Mouse (Mus musculus): ENCODE measurements around the gene Uggt1. TPM values are rescaled to one million over a fixed set of nuclear protein-coding genes. Genes with fewer than 3 reads are reported as not detected.
A peak's percentile ranks its signal among the peaks of the same experiment; 100 is the strongest.

The Uggt1 gene
- total RNA-seq, 2 experiments from 2014 or later, result 38.4 to 51.8 TPM

DNA sequence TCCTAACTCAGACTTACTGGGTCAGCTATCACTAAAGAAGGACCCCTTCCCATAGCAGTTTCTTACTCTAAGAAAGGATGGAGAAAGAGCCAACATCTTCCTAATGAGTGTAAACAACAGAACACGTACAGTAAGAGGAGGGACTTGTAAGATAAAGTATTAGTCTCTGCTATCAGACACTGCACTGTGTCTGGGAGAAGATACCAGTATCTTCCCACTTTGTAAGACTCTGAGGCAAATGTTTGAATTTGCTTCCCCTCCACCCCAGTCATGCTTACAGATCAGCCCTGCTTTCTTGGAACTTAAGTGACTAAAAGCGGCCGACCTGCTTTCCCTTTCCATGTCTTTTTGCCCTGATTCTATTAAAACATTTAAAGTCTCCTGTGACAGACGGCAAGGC lies 30.2 kb downstream of the Uggt1 start:
- intact Hi-C loops (cut with DNase I), result no loop called here
- no peak for DNase-seq (ENCODE audit: low spot score in 2 of 2)

DNA sequence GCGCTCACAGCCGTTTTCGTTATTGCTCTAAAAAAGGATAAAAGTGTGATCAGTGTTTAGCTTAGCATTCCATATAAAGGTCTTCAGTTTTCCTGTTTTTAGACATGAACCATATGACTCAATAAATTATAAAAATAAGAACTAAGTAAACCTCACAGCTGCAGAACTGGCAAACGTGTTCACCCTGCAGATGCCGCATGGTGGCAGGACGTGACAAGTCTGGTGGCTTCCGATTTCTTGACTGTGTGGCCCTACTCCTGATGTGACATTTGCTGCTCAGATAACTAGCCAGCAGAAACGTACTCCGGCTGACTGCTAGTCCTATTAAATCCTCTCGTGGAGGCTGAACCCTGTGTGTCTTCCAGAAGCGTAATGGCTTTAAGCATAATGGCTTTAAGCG lies 42.8 kb downstream of the Uggt1 start:
- no peak for DNase-seq (ENCODE audit: low spot score in 2 of 2)
- intact Hi-C loops (cut with DNase I), result no loop called here

DNA sequence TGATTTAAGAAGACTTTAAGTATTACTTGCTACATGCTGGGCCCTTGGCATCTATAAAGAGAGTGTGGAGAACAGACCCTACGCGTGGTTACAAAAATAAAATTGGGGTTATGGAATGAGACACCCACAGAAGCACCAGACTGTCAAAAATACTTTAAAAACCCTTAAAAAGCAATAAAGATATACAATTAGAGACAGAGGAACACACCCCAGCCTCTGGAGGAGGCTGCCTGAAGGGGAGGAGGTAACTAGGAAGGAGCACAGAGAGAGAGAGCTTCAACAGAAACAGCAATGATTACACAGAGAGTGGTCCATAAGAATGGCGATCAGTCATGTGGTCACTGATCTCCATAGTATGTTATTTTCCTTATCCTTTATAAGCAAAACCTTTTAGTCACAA lies 50.0 kb downstream of the Uggt1 start:
- intact Hi-C loops (cut with DNase I), result no loop called here
- DNase-seq (ENCODE audit: low spot score in 2 of 2), result no peak

DNA sequence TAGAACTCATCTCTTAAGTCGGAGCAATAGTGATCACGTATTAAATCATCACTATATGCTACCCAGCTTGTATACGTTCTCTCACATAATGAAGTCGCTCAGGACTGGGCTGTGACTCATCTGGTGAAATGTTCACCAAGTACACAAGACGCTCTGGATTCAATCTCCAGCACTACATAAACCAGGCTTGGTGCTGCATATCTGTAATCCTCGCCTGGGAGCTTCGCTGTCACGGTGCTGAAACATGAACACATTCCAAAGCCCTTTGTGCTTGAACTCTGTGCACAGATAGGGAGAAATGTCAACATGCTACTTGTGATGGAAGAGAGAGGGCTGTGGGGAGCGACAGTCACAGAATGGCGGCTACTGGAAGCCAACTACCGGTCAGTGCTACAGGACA lies 52.6 kb downstream of the Uggt1 start:
- no peak for DNase-seq (ENCODE audit: low spot score in 2 of 2)
- intact Hi-C loops (cut with DNase I), result no loop called here

DNA sequence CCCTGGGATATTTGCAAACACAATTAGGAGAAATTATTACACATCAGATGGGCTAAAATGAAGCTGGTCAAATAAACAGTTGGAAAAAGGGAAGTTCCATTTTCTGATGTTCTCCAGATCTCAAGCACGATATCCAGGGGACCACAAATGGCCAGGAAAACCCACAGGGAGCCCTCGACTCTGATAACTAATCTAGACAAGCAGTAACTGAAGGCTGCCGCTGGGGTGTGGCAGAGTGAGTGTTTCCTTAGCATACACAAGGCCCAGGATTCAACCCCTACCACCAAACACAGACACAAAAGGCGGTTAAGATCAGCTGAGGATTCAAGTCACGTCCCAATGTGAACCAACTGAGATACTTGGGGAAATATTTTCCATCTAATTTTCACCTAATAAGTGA lies 64.5 kb downstream of the Uggt1 start:
- intact Hi-C loops (cut with DNase I), result no loop called here

DNA sequence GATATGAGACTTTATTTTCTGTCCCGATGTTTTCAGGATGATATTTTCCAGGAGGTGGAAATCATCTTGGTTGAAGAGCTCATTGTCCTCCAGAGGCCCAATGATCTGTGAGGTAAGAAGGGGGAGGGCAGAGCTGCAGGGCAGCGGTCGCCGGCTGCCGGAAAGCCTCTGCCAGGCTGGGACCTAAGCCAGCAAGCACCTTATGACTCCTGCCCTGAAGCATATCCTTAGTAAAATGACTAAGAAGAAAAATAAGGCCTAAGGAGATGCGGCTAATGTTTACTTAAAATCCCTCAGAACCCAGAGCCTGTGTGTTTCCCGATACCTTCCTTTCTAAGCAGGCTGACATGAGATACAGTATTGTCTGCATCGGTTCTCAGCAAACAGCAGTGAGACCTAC lies 71.1 kb downstream of the Uggt1 start:
- DNase-seq (ENCODE audit: low spot score in 2 of 2), result no peak
- intact Hi-C loops (cut with DNase I), result no loop called here

More for the DNA sequence above, 64.5 kb downstream of the Uggt1 start:
- no peak for DNase-seq (ENCODE audit: low spot score in 2 of 2)

DNA sequence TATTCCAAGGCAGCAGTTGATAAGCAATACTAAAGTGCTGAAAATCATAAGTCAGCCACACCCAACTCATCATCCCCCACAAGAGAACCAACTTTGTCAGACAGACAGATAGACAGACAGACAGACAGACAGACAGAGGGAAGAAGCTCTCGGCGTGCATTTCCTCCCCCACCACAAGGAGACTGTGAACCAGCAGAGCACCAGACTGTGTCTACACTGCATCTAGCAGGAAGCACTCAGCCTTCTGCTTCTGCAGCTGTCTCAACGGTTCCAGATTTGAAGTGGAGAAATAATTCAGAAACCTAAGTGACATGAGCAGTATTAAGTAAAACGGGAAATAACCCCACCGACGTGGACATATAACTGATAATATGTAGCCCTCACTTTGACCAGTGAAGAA lies 71.6 kb downstream of the Uggt1 start:
- intact Hi-C loops (cut with DNase I), result no loop called here
- no peak for DNase-seq (ENCODE audit: low spot score in 2 of 2)

DNA sequence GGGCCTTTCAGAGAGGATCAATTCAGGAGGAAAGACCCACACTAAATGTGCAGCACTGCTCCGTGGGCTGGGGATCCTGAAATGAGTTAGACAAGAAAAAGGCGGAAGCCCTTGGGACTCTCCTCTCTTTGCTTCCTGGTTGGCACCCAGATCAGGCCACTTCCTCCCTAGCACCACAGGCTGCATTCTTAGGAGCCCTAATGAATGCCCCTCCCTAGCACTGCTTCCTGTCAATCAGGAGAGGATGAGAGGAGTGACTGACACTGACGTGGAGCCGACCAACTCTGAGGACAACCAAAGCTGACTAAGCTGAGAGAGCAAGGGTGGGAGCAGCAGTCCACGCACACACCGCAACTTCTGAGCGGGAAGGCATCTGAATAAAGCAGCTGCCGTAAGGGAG lies 81.8 kb downstream of the Uggt1 start:
- no peak for DNase-seq (ENCODE audit: low spot score in 2 of 2)
- intact Hi-C loops (cut with DNase I), result loop anchor here (10.0 kb wide), 1 partner anchor 92 kb away; no protein-coding TSS in a partner anchor

DNA sequence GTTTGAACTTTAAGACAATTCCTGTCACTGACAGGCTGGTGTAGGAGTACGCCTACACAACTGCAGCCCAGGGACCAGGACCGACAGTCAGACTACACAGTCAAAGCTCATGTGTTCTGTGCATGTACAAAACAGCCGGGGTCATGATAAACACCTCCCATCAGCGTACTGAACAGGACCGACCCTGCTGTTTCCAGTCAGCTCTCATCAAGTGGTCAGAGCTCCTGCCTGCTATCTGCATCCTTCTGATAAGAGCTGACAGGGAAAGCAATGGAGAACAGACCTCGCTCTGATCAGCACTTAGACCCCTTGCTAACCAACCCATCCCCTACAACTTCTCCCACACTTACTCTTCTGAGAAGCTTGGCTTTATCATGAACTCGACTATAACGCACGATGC lies 83.3 kb downstream of the Uggt1 start:
- DNase-seq (ENCODE audit: low spot score in 2 of 2), result no peak
- intact Hi-C loops (cut with DNase I), result loop anchor here (10.0 kb wide), 1 partner anchor 94 kb away; no protein-coding TSS in a partner anchor

DNA sequence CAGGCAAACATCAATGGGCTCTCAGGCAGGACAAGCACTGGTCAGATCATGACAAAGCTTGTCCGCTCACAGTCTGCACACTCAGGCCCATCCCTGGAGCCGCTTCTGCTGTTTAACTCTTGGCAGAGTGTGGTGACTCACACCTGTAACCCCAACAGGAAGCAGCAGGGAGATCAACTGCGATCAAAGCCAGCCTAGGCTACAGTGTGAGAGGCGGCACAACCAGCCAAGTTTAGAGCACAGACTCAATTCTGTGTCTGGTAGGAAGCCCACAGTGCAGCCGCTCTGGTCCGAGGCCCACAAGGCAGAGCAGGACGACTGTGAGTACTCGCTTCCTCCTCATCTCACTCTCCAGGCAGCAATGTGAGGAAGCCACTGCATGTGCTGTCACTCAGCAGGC lies 84.3 kb downstream of the Uggt1 start:
- intact Hi-C loops (cut with DNase I), result loop anchor here (10.0 kb wide), 1 partner anchor 95 kb away; no protein-coding TSS in a partner anchor
- DNase-seq (ENCODE audit: low spot score in 2 of 2), result no peak

DNA sequence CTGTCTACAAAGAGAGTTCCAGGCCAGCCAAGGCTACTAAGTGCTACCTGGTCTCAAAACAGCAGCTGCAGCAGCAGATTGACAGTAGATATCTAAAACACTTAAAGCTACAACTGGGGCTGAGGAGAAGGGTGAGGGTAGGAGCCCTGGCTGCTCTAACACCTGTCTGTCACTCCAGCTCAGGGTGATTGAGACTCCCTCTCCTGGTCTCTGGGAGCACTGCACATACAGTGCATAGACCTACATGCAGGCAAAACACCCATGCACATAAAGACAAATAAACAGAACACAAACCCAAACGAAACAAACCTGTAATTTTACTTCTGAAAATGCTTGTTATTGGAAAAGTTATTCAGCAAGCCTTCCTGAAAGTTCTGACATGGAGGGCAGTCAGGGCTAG lies 95.1 kb downstream of the Uggt1 start:
- DNase-seq (ENCODE audit: low spot score in 2 of 2), result no peak
- intact Hi-C loops (cut with DNase I), result no loop called here

DNA sequence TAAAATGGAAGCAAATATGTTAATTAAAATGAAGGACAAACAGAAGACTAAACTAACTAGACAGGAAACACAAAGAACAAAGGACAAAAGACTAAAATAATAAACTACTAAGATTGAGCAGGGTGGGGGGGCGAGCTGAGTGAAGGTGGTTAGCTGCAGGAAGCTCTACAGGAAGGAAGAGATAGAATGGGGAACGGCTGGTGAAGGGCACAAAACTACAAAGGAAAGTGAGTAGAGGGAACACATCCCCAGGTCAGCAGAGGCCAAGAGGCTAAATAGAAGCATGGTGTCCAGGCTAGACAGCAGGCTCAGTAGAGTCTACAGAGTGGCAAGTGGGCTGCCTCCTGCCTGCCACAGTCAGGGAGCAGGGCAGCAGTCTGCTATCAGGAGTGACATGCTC lies 95.7 kb downstream of the Uggt1 start:
- DNase-seq (ENCODE audit: low spot score in 2 of 2), result no peak
- intact Hi-C loops (cut with DNase I), result no loop called here

DNA sequence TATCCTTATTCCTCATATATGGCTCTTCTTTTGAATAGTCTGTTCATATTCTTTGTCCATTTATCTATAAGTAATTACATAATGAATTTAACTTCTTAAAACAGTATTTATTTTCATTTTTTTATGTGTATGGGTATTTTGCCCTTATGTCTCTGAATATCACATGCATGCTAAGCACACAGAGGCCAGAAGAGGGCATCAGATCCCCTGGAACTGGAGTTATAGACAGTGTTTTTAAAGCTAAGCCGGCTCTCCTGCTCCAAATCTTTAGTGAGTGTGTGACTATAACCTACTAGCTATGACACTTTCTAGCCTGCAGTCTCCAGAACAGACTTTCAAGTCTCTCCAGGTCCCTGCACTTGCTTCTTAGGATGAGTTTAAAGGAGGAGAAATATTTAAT lies 99.5 kb downstream of the Uggt1 start:
- intact Hi-C loops (cut with DNase I), result no loop called here

DNA sequence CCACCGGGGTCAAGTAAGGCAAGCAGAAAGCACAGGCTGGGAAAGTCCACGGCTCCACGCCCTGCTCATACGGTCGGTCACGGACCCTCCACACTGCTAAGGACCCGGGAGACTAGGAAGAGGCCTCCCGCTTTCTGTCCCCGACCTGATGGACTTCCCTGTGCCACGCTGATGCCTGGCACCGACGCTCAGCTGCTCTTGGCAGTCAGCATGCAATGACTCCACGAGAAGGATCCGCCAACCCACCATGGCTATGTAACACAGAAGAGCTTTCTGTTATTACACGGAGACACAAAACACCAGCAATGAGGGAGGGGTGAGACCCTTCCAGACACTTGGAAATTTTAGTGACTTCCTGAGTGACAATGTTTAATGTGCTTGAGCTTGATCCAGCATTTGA lies 104.2 kb downstream of the Uggt1 start:
- intact Hi-C loops (cut with DNase I), result no loop called here
- DNase-seq (ENCODE audit: low spot score in 2 of 2), result no peak

More for the DNA sequence above, 99.5 kb downstream of the Uggt1 start:
- DNase-seq (ENCODE audit: low spot score in 2 of 2), result peak; percentile 29 to 37

DNA sequence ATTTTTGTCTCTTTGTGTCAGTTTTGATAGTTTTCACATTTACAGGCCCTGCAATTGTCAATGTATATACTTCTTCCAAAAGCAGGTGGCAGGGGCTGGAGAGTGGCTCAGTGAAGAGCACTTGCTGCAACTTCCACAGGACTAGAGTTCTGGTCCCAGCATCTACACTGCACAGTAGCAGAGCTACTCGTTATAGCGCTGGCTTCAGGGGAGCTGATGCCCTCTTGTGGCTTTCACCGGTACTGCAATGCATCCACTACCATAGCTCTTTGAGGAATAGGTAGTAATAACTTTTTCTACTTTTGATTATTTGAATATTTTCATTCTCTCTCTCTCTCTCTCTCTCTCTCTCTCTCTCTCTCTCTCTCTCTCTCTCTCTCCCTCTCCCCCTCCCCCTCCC lies 109.9 kb downstream of the Uggt1 start:
- intact Hi-C loops (cut with DNase I), result loop anchor here (1.0 kb wide), 1 partner anchor 63 kb away; no protein-coding TSS in a partner anchor
- peak; percentile 58 to 66 for DNase-seq (ENCODE audit: low spot score in 2 of 2)

DNA sequence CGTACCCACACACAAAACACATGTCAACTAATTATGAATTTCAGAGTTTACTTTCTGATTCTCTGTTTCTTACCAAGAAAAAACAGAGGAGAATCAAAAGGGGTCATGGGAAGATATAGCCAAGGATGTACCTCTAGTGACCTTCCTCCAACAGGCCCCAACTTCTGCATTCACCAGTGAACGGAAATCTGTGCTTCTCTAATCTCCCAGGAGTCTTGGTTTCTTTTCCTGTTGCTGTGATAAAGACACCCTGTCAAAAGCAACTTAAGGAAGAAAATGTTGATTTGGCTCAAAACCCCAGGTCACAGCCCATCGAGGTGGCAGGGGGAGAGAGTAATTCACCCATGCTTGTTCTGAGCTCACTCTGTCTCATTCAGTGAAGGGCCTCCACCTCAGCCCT lies 110.9 kb downstream of the Uggt1 start:
- intact Hi-C loops (cut with DNase I), result loop anchor here (1.0 kb wide), 1 partner anchor 62 kb away; no protein-coding TSS in a partner anchor
- DNase-seq (ENCODE audit: low spot score in 2 of 2), result no peak

DNA sequence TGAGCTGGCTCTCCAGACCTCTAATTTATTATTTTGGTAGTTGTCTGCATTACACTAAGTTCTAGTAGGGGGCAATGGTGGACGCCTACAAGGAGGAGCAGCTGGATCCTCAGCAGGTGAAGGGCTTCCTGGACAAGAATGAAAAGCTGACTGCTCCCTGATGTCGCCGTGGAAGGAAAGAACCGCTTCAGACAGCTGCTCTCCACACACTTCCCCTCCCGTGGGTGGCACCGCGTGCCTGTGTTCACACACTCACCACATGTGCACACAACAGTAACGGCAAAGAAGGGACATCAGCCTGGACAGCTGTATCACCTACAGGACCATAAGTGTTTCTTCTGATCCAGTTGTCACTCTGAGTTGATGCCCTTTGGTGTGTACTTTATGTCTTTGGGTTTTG lies 111.5 kb downstream of the Uggt1 start:
- intact Hi-C loops (cut with DNase I), result no loop called here
- no peak for DNase-seq (ENCODE audit: low spot score in 2 of 2)

DNA sequence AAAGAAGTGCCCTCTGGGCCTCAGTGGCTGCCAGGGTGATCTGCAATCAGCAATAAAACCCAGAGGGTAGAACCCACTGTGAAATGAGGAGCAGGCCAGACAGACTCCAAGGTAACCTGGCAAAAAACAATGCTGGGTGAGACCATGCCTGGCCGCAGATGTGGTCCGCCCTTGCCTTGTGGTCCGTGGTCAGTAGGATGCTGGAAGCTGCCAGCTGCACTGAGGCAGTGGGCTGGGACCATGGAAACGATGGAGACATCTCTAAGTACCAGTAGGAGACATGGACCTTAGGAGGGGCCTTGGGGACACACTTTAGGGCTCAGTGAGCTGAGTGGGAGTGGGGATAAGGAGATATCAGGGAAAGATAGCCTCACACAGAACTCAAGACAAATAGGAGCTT lies 112.3 kb downstream of the Uggt1 start:
- intact Hi-C loops (cut with DNase I), result no loop called here
- no peak for DNase-seq (ENCODE audit: low spot score in 2 of 2)

DNA sequence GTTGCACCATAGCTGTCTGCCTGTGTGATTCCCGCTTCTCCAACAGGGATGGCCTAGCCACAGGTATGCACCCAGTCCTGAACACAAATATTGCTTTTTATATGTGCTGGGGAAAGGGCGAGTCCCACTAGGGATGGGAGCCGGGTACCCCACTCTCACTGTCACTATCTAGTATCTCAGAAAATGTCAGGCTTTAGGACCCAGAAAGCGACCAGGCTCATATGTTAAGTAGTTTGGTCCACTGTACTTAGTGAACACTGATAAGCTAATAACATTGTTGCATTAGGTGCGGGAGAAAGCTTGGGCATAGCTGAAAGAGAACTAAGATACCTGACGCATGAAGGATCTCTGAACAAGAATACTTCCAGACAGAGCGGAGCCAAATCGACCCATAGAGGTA lies 112.8 kb downstream of the Uggt1 start:
- no peak for DNase-seq (ENCODE audit: low spot score in 2 of 2)
- intact Hi-C loops (cut with DNase I), result no loop called here

DNA sequence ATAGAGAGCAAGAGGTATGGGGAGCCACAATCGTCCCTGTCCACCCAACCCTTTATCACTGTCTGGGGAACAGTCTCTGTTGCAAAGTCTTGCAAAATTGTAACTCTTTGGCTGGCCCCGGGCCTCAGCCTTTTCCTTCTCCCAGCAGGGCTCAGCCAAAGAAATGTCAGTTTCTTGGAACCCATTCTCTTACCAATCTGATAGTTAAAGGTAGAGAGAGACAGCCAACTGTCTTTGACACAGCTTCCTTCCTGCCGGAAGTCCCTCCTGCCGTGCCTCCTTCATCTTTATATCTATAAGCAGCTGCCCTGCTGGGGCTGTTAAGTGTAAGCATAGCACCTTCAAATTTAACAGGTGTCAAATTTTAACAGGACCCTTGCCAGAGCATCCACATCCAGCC lies 113.4 kb downstream of the Uggt1 start:
- DNase-seq (ENCODE audit: low spot score in 2 of 2), result no peak
- intact Hi-C loops (cut with DNase I), result no loop called here

DNA sequence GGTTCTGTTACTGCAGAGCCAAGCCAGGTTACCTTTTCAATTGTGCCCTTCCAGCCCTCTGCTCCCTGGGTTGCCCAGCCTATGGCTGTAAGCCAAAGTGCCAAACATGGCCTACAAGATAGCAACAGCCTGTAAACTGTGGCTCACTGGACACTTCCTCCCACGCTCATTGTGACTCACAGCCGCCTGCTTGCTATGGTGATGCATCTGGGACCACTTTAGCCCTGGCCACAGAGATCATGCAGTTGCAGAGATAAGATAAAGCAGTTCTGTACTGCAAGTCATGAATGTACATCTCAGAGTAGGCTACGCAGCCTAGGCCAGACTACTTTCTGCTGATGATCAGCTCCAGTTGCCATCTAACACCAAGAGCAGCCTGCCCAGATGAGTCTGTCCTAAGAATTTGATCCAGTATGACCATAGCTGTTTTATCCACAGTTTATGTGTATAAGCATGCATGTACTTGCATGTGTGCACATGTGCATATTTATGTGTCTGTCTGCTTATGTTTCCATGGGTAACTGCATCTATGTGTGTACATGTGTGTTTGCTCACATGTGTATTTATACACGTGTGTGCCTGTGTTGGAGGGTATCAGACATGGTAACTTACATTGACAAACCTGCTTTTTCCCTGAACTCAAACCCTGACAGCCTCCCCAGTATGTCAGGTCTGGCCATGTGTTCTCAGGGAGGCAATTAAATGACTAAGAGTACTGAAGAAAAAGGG lies 114.0 kb downstream of the Uggt1 start:
- intact Hi-C loops (cut with DNase I), result no loop called here
- no peak for DNase-seq (ENCODE audit: low spot score in 2 of 2)

DNA sequence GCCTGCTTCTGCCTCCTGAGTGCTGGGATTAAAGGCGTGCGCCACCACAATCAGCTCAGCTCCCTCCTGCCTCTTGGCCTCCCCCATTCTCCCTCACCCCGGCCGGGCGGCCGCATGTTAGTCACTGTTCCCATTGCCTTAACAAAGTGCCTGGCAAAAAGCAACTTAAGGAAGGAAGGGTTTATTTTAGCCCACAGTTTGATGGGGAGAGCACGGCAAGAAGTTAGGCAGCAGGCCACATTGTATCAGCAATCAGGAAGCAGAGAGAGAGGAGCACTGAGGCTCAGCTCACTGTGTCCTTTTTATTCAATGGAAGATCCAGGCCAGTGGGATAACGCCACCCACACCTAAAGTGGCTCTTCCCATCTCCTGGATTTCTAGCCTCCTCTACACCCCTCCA lies 114.6 kb downstream of the Uggt1 start:
- no peak for DNase-seq (ENCODE audit: low spot score in 2 of 2)
- intact Hi-C loops (cut with DNase I), result no loop called here
